Mouse (Mus musculus) embryonic facial prominence, embryonic 10.5 days (tissue): ENCODE measurements at regions not wholly inside any gene's neighbourhood (a gene's known extent, or its start where the extent isn't known, plus 50 kb on each side); places are given as distances from the start of the nearest gene placed in this dataset.
A peak's percentile ranks its signal among the peaks of the same experiment; 100 is the strongest.

Source experiments
- DNase-seq: peaks from one replicate; pipeline ENCODE4 v3.0.0-alpha.2; 2017; ENCODE audit warnings: low spot score
- H3K27ac ChIP-seq: fragments of 300-500 bp; sonication (generic); replicated peaks from 2 replicates; pipeline ENCODE4 v1.5.1; 2016; ENCODE audit warnings: mild to moderate bottlenecking
- H3K27me3 ChIP-seq: fragments of 300-500 bp; sonication (generic); replicated peaks from 2 replicates; pipeline ENCODE4 v1.6.1; 2016; ENCODE audit warnings: low read depth, mild to moderate bottlenecking; ENCODE audit not compliant: poor library complexity, severe bottlenecking
- H3K36me3 ChIP-seq: fragments of 300-500 bp; sonication (generic); replicated peaks from 2 replicates; pipeline ENCODE4 v1.6.1; 2016; ENCODE audit warnings: mild to moderate bottlenecking, moderate library complexity
- H3K4me1 ChIP-seq: fragments of 300-500 bp; sonication (generic); 2 replicates; pipeline ENCODE4 v1.6.1; 2016
- H3K4me3 ChIP-seq: fragments of 300-500 bp; sonication (generic); 2 replicates; pipeline ENCODE4 v1.5.1; 2016; ENCODE audit warnings: mild to moderate bottlenecking, moderate library complexity
- H3K9me3 ChIP-seq: fragments of 300-500 bp; sonication (generic); 2 replicates; pipeline ENCODE4 v1.6.1; 2016; ENCODE audit warnings: mild to moderate bottlenecking
- WGBS: fragments of 180-500 bp; shearing (Covaris S2); methylation state at CpG from one replicate; pipeline ENCODE4 v1.1.7; 2016; 5-methylcytosine and 5-hydroxymethylcytosine counted together

GRCm38 (mm10) chr9:52246712-52247111 is 78.3 kb upstream of the Zc3h12c start:
- Histone ChIP-seq H3K36me3 (no peaks in the 10 kb centered on the region), H3K9me3 (no peaks in the 10 kb centered on the region), H3K27ac (no peak overlapping the region), H3K27me3 (no peaks in the 10 kb centered on the region), H3K4me3 (no peak overlapping the region), H3K4me1 (peaks cover 10% of the 10 kb centered on the region; the same call in 1 of the 2 replicates)
- DNase-seq: no peak
- 84% methylated on average over 1 of the region's 1 CpGs for WGBS

- Histone ChIP-seq H3K4me3 (no peak overlapping the region), H3K4me1 (peaks cover 13% of the 10 kb centered on the region; the same call in 1 of the 2 replicates), H3K27ac (no peak overlapping the region), H3K36me3 (no peaks in the 10 kb centered on the region), H3K27me3 (no peaks in the 10 kb centered on the region), H3K9me3 (no peaks in the 10 kb centered on the region)
- 74% methylated on average over 12 of the region's 12 CpGs for WGBS
- DNase-seq: no peak
Observed at GRCm38 (mm10) chr9:52244081-52244480, 75.7 kb upstream of the Zc3h12c start.

GRCm38 (mm10) chr9:52243032-52243431 is 74.7 kb upstream of the Zc3h12c start:
- H3K9me3 ChIP-seq: no peaks in the 10 kb centered on the region
- H3K36me3 ChIP-seq: no peaks in the 10 kb centered on the region
- H3K4me3 ChIP-seq: no peak overlapping the region
- H3K4me1 ChIP-seq: peaks cover 13% of the 10 kb centered on the region; the same call in 1 of the 2 replicates
- DNase-seq: no peak
- H3K27ac ChIP-seq: no peak overlapping the region
- H3K27me3 ChIP-seq: no peaks in the 10 kb centered on the region
- 85% methylated on average over 2 of the region's 2 CpGs for WGBS

GRCm38 (mm10) chr9:52241577-52241976 is 73.2 kb upstream of the Zc3h12c start:
- WGBS: 84% methylated on average over 4 of the region's 4 CpGs
- Histone ChIP-seq H3K9me3 (no peaks in the 10 kb centered on the region), H3K36me3 (no peaks in the 10 kb centered on the region), H3K4me1 (peaks cover 22% of the 10 kb centered on the region), H3K4me3 (no peak overlapping the region), H3K27me3 (no peaks in the 10 kb centered on the region), H3K27ac (no peak overlapping the region)
- DNase-seq: no peak

GRCm38 (mm10) chr9:52240585-52241320 is 72.4 kb upstream of the Zc3h12c start:
- 81% methylated on average over 12 of the region's 12 CpGs for WGBS
- Histone ChIP-seq H3K9me3 (no peaks in the 10 kb centered on the region), H3K4me3 (no peak overlapping the region), H3K4me1 (peaks cover 24% of the 10 kb centered on the region), H3K27me3 (no peaks in the 10 kb centered on the region), H3K36me3 (no peaks in the 10 kb centered on the region), H3K27ac (no peak overlapping the region)
- DNase-seq: no peak

GRCm38 (mm10) chr9:52234775-52235174 is 66.4 kb upstream of the Zc3h12c start:
- Histone ChIP-seq H3K36me3 (no peaks in the 10 kb centered on the region), H3K4me1 (peaks cover 11% of the 10 kb centered on the region), H3K9me3 (no peaks in the 10 kb centered on the region), H3K27me3 (no peaks in the 10 kb centered on the region), H3K4me3 (no peak overlapping the region), H3K27ac (no peak overlapping the region)
- WGBS: 86% methylated on average over 9 of the region's 9 CpGs
- DNase-seq: no peak

GRCm38 (mm10) chr9:52229589-52229988 is 61.2 kb upstream of the Zc3h12c start:
- Histone ChIP-seq H3K27ac (no peak overlapping the region), H3K4me3 (no peak overlapping the region), H3K36me3 (no peaks in the 10 kb centered on the region), H3K27me3 (no peaks in the 10 kb centered on the region), H3K9me3 (no peaks in the 10 kb centered on the region), H3K4me1 (peaks cover 5% of the 10 kb centered on the region; the same call in 1 of the 2 replicates)
- DNase-seq: no peak
- 87% methylated on average over 9 of the region's 9 CpGs for WGBS

- 36% methylated on average over 3 of the region's 3 CpGs for WGBS
- Histone ChIP-seq H3K9me3 (no peaks in the 10 kb centered on the region), H3K27me3 (no peaks in the 10 kb centered on the region), H3K27ac (no peak overlapping the region), H3K36me3 (no peaks in the 10 kb centered on the region), H3K4me1 (peaks cover 12% of the 10 kb centered on the region), H3K4me3 (no peak overlapping the region)
- no peak for DNase-seq
Observed at GRCm38 (mm10) chr9:52225646-52226045, 57.3 kb upstream of the Zc3h12c start.

- DNase-seq: peak; percentile 40
- peaks cover 12% of the 10 kb centered on the region for H3K4me1 ChIP-seq
- no peaks in the 10 kb centered on the region for H3K36me3 ChIP-seq
- H3K27ac ChIP-seq: peak overlapping the region; percentile 73
- 17% methylated on average over 7 of the region's 7 CpGs for WGBS
- no peaks in the 10 kb centered on the region for H3K9me3 ChIP-seq
- H3K27me3 ChIP-seq: no peaks in the 10 kb centered on the region
- no peak overlapping the region for H3K4me3 ChIP-seq
Observed at GRCm38 (mm10) chr9:52223509-52224113, 55.2 kb upstream of the Zc3h12c start.
